Mouse (Mus musculus) cerebellum, adult 2 months (tissue): ENCODE data around the gene Baiap2l2. TPM values are rescaled to one million over a fixed set of nuclear protein-coding genes. Genes with fewer than 3 reads are reported as not detected.

Experiments used
- DNase-seq, 2 experiments: peaks; one replicate each; pipeline ENCODE4 v3.0.0; 2021
- H3K27ac ChIP-seq: fragments of 200-500 bp; 2 replicates; pipeline ENCODE4 v1.5.1; 2012; ENCODE audit warnings: low read length, control low read depth, inconsistent platforms; ENCODE audit not compliant: insufficient read depth
- H3K27me3 ChIP-seq: fragments of 200-500 bp; 2 replicates; pipeline ENCODE4 v1.6.1; 2012; ENCODE audit warnings: inconsistent platforms, mild to moderate bottlenecking, low read length, moderate library complexity; ENCODE audit not compliant: control insufficient read depth, insufficient read depth
- H3K4me1 ChIP-seq: fragments of 200-500 bp; 2 replicates; pipeline ENCODE4 v1.6.1; 2011; ENCODE audit warnings: low read length; ENCODE audit not compliant: control insufficient read depth, insufficient read depth
- H3K4me3 ChIP-seq: fragments of 200-500 bp; replicated peaks from 2 replicates; pipeline ENCODE3; 2011; ENCODE audit warnings: mild to moderate bottlenecking, low read depth, low read length, control low read depth; ENCODE audit not compliant: insufficient read depth
- CTCF ChIP-seq: fragments of 200-500 bp; IDR thresholded peaks from 2 replicates; pipeline ENCODE4 v1.5.1; 2011; ENCODE audit warnings: low read depth, mild to moderate bottlenecking, control low read depth, low read length, moderate library complexity, borderline replicate concordance; ENCODE audit not compliant: insufficient read depth
- POLR2A ChIP-seq: fragments of 200-500 bp; IDR thresholded peaks from 2 replicates; pipeline ENCODE4 v1.6.1; 2011; ENCODE audit warnings: low read length, control low read depth, borderline replicate concordance; ENCODE audit not compliant: insufficient read depth
- WGBS: fragments of 180-500 bp; shearing (Covaris S2); methylation state at CpG from one replicate; pipeline ENCODE4 v1.1.7; 2018; 5-methylcytosine and 5-hydroxymethylcytosine counted together
- polyA plus RNA-seq: library from polyadenylated mRNA; depleted of rRNA; stranded (reverse); fragments of >200 nt; gene quantifications from 2 replicates; pipeline ENCODE4 v1.2.3, GENCODE M21; 2012

Gene Baiap2l2
- polyA plus RNA-seq, 1 experiment = 0.21 TPM

GRCm38 (mm10) chr15:79292779-79293178 is 7.4 kb upstream of the Baiap2l2 start:
- no peaks in the 10 kb centered on the region for H3K27me3 ChIP-seq
- H3K4me1 ChIP-seq = no peaks in the 10 kb centered on the region
- 85% methylated on average over 9 of the region's 9 CpGs for WGBS
- H3K4me3 ChIP-seq = no peak overlapping the region
- no peak for TF ChIP-seq CTCF
- no peak for TF ChIP-seq POLR2A
- no peak overlapping the region for H3K27ac ChIP-seq
- DNase-seq = no peak

GRCm38 (mm10) chr15:79290340-79290739 is 5.0 kb upstream of the Baiap2l2 start:
- 90% methylated on average over 3 of the region's 3 CpGs for WGBS
- Histone ChIP-seq H3K27ac (no peak overlapping the region), H3K4me1 (no peaks in the 10 kb centered on the region), H3K4me3 (no peak overlapping the region), H3K27me3 (no peaks in the 10 kb centered on the region)
- no peak for DNase-seq
- no peak for TF ChIP-seq POLR2A
- TF ChIP-seq CTCF = no peak

GRCm38 (mm10) chr15:79289441-79289840 is 4.1 kb upstream of the Baiap2l2 start:
- TF ChIP-seq CTCF (no peak), POLR2A (no peak)
- no peak for DNase-seq
- H3K4me3 ChIP-seq = no peak overlapping the region
- no peaks in the 10 kb centered on the region for H3K4me1 ChIP-seq
- H3K27me3 ChIP-seq = no peaks in the 10 kb centered on the region
- no peak overlapping the region for H3K27ac ChIP-seq
- WGBS = 96% methylated on average over 12 of the region's 12 CpGs

- H3K4me3 ChIP-seq = no peak overlapping the region
- H3K27me3 ChIP-seq = no peaks in the 10 kb centered on the region
- TF ChIP-seq CTCF = no peak
- no peak for TF ChIP-seq POLR2A
- 69% methylated on average over 3 of the region's 3 CpGs for WGBS
- H3K27ac ChIP-seq = no peak overlapping the region
- no peak for DNase-seq
- H3K4me1 ChIP-seq = no peaks in the 10 kb centered on the region
Observed at GRCm38 (mm10) chr15:79288387-79288786, 3.0 kb upstream of the Baiap2l2 start.

GRCm38 (mm10) chr15:79287091-79287490 is 1.8 kb upstream of the Baiap2l2 start:
- no peak for DNase-seq
- Histone ChIP-seq H3K27me3 (no peaks in the 10 kb centered on the region), H3K27ac (no peak overlapping the region), H3K4me3 (no peak overlapping the region), H3K4me1 (no peaks in the 10 kb centered on the region)
- 81% methylated on average over 7 of the region's 7 CpGs for WGBS
- TF ChIP-seq CTCF (no peak), POLR2A (no peak)

GRCm38 (mm10) chr15:79286141-79286540 is 804 bp upstream of the Baiap2l2 start:
- Histone ChIP-seq H3K27me3 (no peaks in the 10 kb centered on the region), H3K4me3 (no peak overlapping the region), H3K4me1 (no peaks in the 10 kb centered on the region), H3K27ac (no peak overlapping the region)
- no peak for TF ChIP-seq CTCF
- no peak for TF ChIP-seq POLR2A
- no peak for DNase-seq
- 86% methylated on average over 7 of the region's 7 CpGs for WGBS

- DNase-seq = no peak
- Histone ChIP-seq H3K4me1 (no peaks in the 10 kb centered on the region), H3K27me3 (no peaks in the 10 kb centered on the region), H3K4me3 (no peak overlapping the region), H3K27ac (no peak overlapping the region)
- TF ChIP-seq POLR2A (no peak), CTCF (no peak)
- WGBS = 73% methylated on average over 4 of the region's 4 CpGs
Observed at GRCm38 (mm10) chr15:79283371-79283770, 2.0 kb downstream of the Baiap2l2 start.

- Histone ChIP-seq H3K27me3 (no peaks in the 10 kb centered on the region), H3K4me3 (no peak overlapping the region), H3K4me1 (no peaks in the 10 kb centered on the region), H3K27ac (no peak overlapping the region)
- no peak for DNase-seq
- no peak for TF ChIP-seq CTCF
- TF ChIP-seq POLR2A = no peak
- 81% methylated on average over 5 of the region's 5 CpGs for WGBS
Observed at GRCm38 (mm10) chr15:79282434-79282833, 2.9 kb downstream of the Baiap2l2 start.
